Mouse (Mus musculus): Measurements from ENCODE around the gene Tgm2.

The Tgm2 gene

GRCm38 (mm10) chr2:158071633-158071995, 74.6 kb downstream of the Tgm2 start:
- DNase-seq (ENCODE audit: low read depth in 2 of 2, low spot score in 2 of 2): no peak

GRCm38 (mm10) chr2:158070885-158071632, 75.2 kb downstream of the Tgm2 start:
- DNase-seq (ENCODE audit: low read depth in 2 of 2, low spot score in 2 of 2): no peak

- DNase-seq (ENCODE audit: low read depth in 2 of 2, low spot score in 2 of 2): no peak
Measured at GRCm38 (mm10) chr2:158068444-158068971, 77.7 kb downstream of the Tgm2 start.

GRCm38 (mm10) chr2:158067260-158067824, 78.9 kb downstream of the Tgm2 start:
- DNase-seq (ENCODE audit: low read depth in 2 of 2, low spot score in 2 of 2): no peak

- DNase-seq (ENCODE audit: low read depth in 2 of 2, low spot score in 2 of 2): no peak
Measured at GRCm38 (mm10) chr2:158066456-158066855, 79.8 kb downstream of the Tgm2 start.

Measured in CD8-positive naive resting alpha-beta T cell, adult 2 months (primary cell).